ENCODE assay signal across 25 mouse cellular contexts in genomic region chr19:10473779-10474178, GRCm38 (mm10). TPM values are rescaled to one million over a fixed set of nuclear protein-coding genes. Genes with fewer than 3 reads are reported as not detected.
DNase-seq lines count a peak whose midpoint lies in the region; ATAC-seq and TF ChIP-seq lines count a peak whose summit lies in the region.
"Had no signal": no experiment of that assay in that cellular context is flagged by ENCODE, and none has a peak within 500 bp of the region (broad histone marks: within the 10 kb centered on the region; RNA-seq: fewer than 3 reads in every experiment).

No protein-coding gene starts in this region.

- no peak overlapping the region for H3K4me2 ChIP-seq in forebrain, postnatal 0 days (ENCODE audit: low read depth)
- H3K4me2 ChIP-seq in forebrain, embryonic 15.5 days (replicated peaks) = no peak overlapping the region
- no peak overlapping the region for H3K4me2 ChIP-seq in kidney, embryonic 16.5 days (replicated peaks; ENCODE audit: low read depth, low read length)
- H3K4me2 ChIP-seq in liver, postnatal 0 days (ENCODE audit: low read depth, low read length) = no peak overlapping the region
- H3K4me2 ChIP-seq: heart, embryonic 15.5 days; hindbrain, embryonic 14.5 days; limb, embryonic 12.5 days; liver, embryonic 11.5 days; neural tube, embryonic 15.5 days had no signal

- no peak overlapping the region for H3K9ac ChIP-seq in forebrain, postnatal 0 days
- H3K9ac ChIP-seq in forebrain, embryonic 15.5 days (replicated peaks) = no peak overlapping the region
- H3K9ac ChIP-seq in kidney, embryonic 16.5 days (replicated peaks; ENCODE audit: low read length) = no peak overlapping the region
- no peak overlapping the region for H3K9ac ChIP-seq in liver, postnatal 0 days (replicated peaks)
- H3K9ac ChIP-seq: heart, embryonic 15.5 days; hindbrain, embryonic 14.5 days; limb, embryonic 12.5 days; neural tube, embryonic 15.5 days had no signal

- H3K4me1 ChIP-seq in forebrain, postnatal 0 days (ENCODE audit: insufficient read depth) = no peaks in the 10 kb centered on the region
- H3K4me1 ChIP-seq in forebrain, embryonic 15.5 days = no peaks in the 10 kb centered on the region
- H3K4me1 ChIP-seq in kidney, embryonic 16.5 days (ENCODE audit: insufficient read depth, low read length) = no peaks in the 10 kb centered on the region
- H3K4me1 ChIP-seq in liver, postnatal 0 days (ENCODE audit: insufficient read depth) = no peaks in the 10 kb centered on the region
- H3K4me1 ChIP-seq: heart, embryonic 15.5 days; limb, embryonic 12.5 days; neural tube, embryonic 15.5 days had no signal

- H3K36me3 ChIP-seq in forebrain, postnatal 0 days (ENCODE audit: insufficient read depth) = no peaks in the 10 kb centered on the region
- no peaks in the 10 kb centered on the region for H3K36me3 ChIP-seq in forebrain, embryonic 15.5 days
- no peaks in the 10 kb centered on the region for H3K36me3 ChIP-seq in kidney, embryonic 16.5 days (ENCODE audit: insufficient read depth, low read length)
- H3K36me3 ChIP-seq in liver, postnatal 0 days (replicated peaks; ENCODE audit: insufficient read depth, low read length) = no peaks in the 10 kb centered on the region
- H3K36me3 ChIP-seq: heart, embryonic 15.5 days; limb, embryonic 12.5 days; neural tube, embryonic 15.5 days had no signal

- no peak for DNase-seq in forebrain, postnatal 0 days
- no peak for DNase-seq in kidney, postnatal 25 days
- peak; percentile 50 for DNase-seq in retina, postnatal 1 day
- no peak for DNase-seq in retina, embryonic 14.5 days (ENCODE audit: low spot score)
- no peak for DNase-seq in liver, postnatal 0 days
- DNase-seq: B cell, adult 2 months; cerebellum, adult 11-12 months; cerebellum, postnatal 10 days; gastrocnemius, postnatal 36 days; heart, adult 2 months; heart, postnatal 36 days; kidney, postnatal 10 days; lung, adult 18-20 months; lung, postnatal 10 days; thymus, adult 2 months had no signal

- H3K27ac ChIP-seq in forebrain, postnatal 0 days (ENCODE audit: low read depth, low read length) = no peak overlapping the region
- no peak overlapping the region for H3K27ac ChIP-seq in forebrain, embryonic 15.5 days (replicated peaks)
- H3K27ac ChIP-seq in kidney, embryonic 16.5 days (ENCODE audit: low read length) = no peak overlapping the region
- no peak overlapping the region for H3K27ac ChIP-seq in liver, postnatal 0 days (ENCODE audit: low read depth)
- H3K27ac ChIP-seq: heart, adult 2 months; heart, embryonic 15.5 days; hindbrain, embryonic 14.5 days; limb, embryonic 12.5 days; neural tube, embryonic 15.5 days; stomach, postnatal 0 days had no signal

- 20% methylated on average over 6 of the region's 6 CpGs for WGBS in forebrain, postnatal 0 days
- WGBS in forebrain, embryonic 15.5 days = 16% methylated on average over 6 of the region's 6 CpGs
- whole genome bisulfite sequencing in kidney, embryonic 16.5 days = 21% methylated on average over 6 of the region's 6 CpGs
- 29% methylated on average over 6 of the region's 6 CpGs for WGBS in liver, postnatal 0 days (ENCODE audit: insufficient replicate concordance)

- H3K9me3 ChIP-seq in forebrain, postnatal 0 days (ENCODE audit: low read length) = no peaks in the 10 kb centered on the region
- no peaks in the 10 kb centered on the region for H3K9me3 ChIP-seq in forebrain, embryonic 15.5 days
- H3K9me3 ChIP-seq in kidney, embryonic 16.5 days (ENCODE audit: low read length) = no peaks in the 10 kb centered on the region
- no peaks in the 10 kb centered on the region for H3K9me3 ChIP-seq in liver, postnatal 0 days (ENCODE audit: low read length)
- H3K9me3 ChIP-seq: heart, embryonic 15.5 days; limb, embryonic 12.5 days; neural tube, embryonic 15.5 days had no signal

- H3K4me3 ChIP-seq in forebrain, postnatal 0 days (ENCODE audit: low read depth, low read length) = no peak overlapping the region
- no peak overlapping the region for H3K4me3 ChIP-seq in forebrain, embryonic 15.5 days
- no peak overlapping the region for H3K4me3 ChIP-seq in kidney, embryonic 16.5 days (ENCODE audit: low read length)
- H3K4me3 ChIP-seq in liver, postnatal 0 days (ENCODE audit: low read depth, low read length) = no peak overlapping the region
- H3K4me3 ChIP-seq: heart, adult 2 months; heart, embryonic 15.5 days; limb, embryonic 12.5 days; neural tube, embryonic 15.5 days had no signal

- H3K27me3 ChIP-seq in forebrain, postnatal 0 days (ENCODE audit: insufficient read depth, low read length) = no peaks in the 10 kb centered on the region
- no peaks in the 10 kb centered on the region for H3K27me3 ChIP-seq in forebrain, embryonic 15.5 days
- peaks cover 2% of the 10 kb centered on the region; the same call in 1 of the 2 replicates for H3K27me3 ChIP-seq in kidney, embryonic 16.5 days (ENCODE audit: insufficient read depth, low read length)
- H3K27me3 ChIP-seq in liver, postnatal 0 days (ENCODE audit: insufficient read depth, low read length) = no peaks in the 10 kb centered on the region
- H3K27me3 ChIP-seq: neural tube, embryonic 15.5 days had no signal

- TF ChIP-seq CTCF in forebrain, postnatal 0 days (IDR thresholded peaks at IDR 0.05; ENCODE audit: low read depth) = 0 out of 2 replicates have a peak, but pooled peaks have one; percentile 12
- TF ChIP-seq CTCF in liver, postnatal 0 days (IDR thresholded peaks at IDR 0.05; ENCODE audit: low read depth) = no peak

- no peak for ATAC-seq in forebrain, postnatal 0 days
- no peak for ATAC-seq in forebrain, embryonic 15.5 days (replicated peaks)
- ATAC-seq in kidney, embryonic 16.5 days (ENCODE audit: low FRiP score, low TSS enrichment) = peak; percentile 63; the same call in 1 of the 2 replicates
- no peak for ATAC-seq in liver, postnatal 0 days
- ATAC-seq: forebrain, embryonic 16.5 days had no signal

- no peak for TF ChIP-seq EP300 in liver, postnatal 0 days (IDR thresholded peaks at IDR 0.05; ENCODE audit: low read depth)

RNA-seq across cellular contexts. Expression of gene Ppp1r32, which starts 8.9 kb away (rescaled TPM):
- total RNA-seq in forebrain, postnatal 0 days (2014; rRNA removed) = 3.5 and 5.1 TPM in 2 replicates
- 4.4 and 6.0 TPM in 2 replicates for polyA plus RNA-seq in forebrain, postnatal 0 days (2015; fragmentation: Nextera tagmentation; extraction: Ambion mirVana)
- 1.5 and 3.0 TPM in 2 replicates for polyA plus RNA-seq in forebrain, embryonic 15.5 days (2015; fragmentation: Nextera tagmentation; extraction: Ambion mirVana)
- polyA plus RNA-seq in kidney, embryonic 16.5 days (2015; fragmentation: Nextera tagmentation; extraction: Ambion mirVana) = 0.13 TPM in 1 of 2 replicates, not detected in the other
- 0.11 and 0.15 TPM in 2 replicates for polyA plus RNA-seq in liver, postnatal 0 days (2015; fragmentation: Nextera tagmentation; extraction: Ambion mirVana)
- total RNA-seq: CH12.LX had no signal
- polyA plus RNA-seq: heart, embryonic 15.5 days; limb, embryonic 12.5 days had no signal

RNA-seq across cellular contexts. Expression of gene Lrrc10b, which starts 16.5 kb away (rescaled TPM):
- total RNA-seq in forebrain, postnatal 0 days (2014; rRNA removed) = 6.5 and 7.7 TPM in 2 replicates
- polyA plus RNA-seq in forebrain, postnatal 0 days (2015; fragmentation: Nextera tagmentation; extraction: Ambion mirVana) = 1.1 and 2.5 TPM in 2 replicates
- polyA plus RNA-seq in forebrain, embryonic 15.5 days (2015; fragmentation: Nextera tagmentation; extraction: Ambion mirVana) = 0.40 and 1.1 TPM in 2 replicates
- 0.13 and 0.89 TPM in 2 replicates for polyA plus RNA-seq in kidney, embryonic 16.5 days (2015; fragmentation: Nextera tagmentation; extraction: Ambion mirVana)
- 0.05 TPM in 1 of 2 replicates, not detected in the other for polyA plus RNA-seq in liver, postnatal 0 days (2015; fragmentation: Nextera tagmentation; extraction: Ambion mirVana)
- total RNA-seq: CH12.LX had no signal
- polyA plus RNA-seq: liver, embryonic 11.5 days had no signal

RNA-seq across cellular contexts. Expression of gene Cpsf7, which starts 51.3 kb away (rescaled TPM):
- total RNA-seq in forebrain, postnatal 0 days (2014; rRNA removed) = 62.6 and 74.9 TPM in 2 replicates
- polyA plus RNA-seq in forebrain, postnatal 0 days (2015; fragmentation: Nextera tagmentation; extraction: Ambion mirVana) = 37.6 and 41.9 TPM in 2 replicates
- polyA plus RNA-seq in forebrain, embryonic 15.5 days (2015; fragmentation: Nextera tagmentation; extraction: Ambion mirVana) = 51.6 and 52.6 TPM in 2 replicates
- polyA plus RNA-seq in kidney, embryonic 16.5 days (2015; fragmentation: Nextera tagmentation; extraction: Ambion mirVana) = 47.5 and 53.0 TPM in 2 replicates
- 8.5 and 9.1 TPM in 2 replicates for polyA plus RNA-seq in liver, postnatal 0 days (2015; fragmentation: Nextera tagmentation; extraction: Ambion mirVana)

RNA-seq across cellular contexts. Expression of gene Sdhaf2, which starts 52.2 kb away (rescaled TPM):
- total RNA-seq in forebrain, postnatal 0 days (2014; rRNA removed) = 51.1 and 62.9 TPM in 2 replicates
- 53.6 and 59.5 TPM in 2 replicates for polyA plus RNA-seq in forebrain, postnatal 0 days (2015; fragmentation: Nextera tagmentation; extraction: Ambion mirVana)
- polyA plus RNA-seq in forebrain, embryonic 15.5 days (2015; fragmentation: Nextera tagmentation; extraction: Ambion mirVana) = 62.7 and 63.1 TPM in 2 replicates
- polyA plus RNA-seq in kidney, embryonic 16.5 days (2015; fragmentation: Nextera tagmentation; extraction: Ambion mirVana) = 65.1 and 66.0 TPM in 2 replicates
- 23.6 and 25.4 TPM in 2 replicates for polyA plus RNA-seq in liver, postnatal 0 days (2015; fragmentation: Nextera tagmentation; extraction: Ambion mirVana)
